Mouse (Mus musculus) limb, embryonic 10.5 days (tissue): Measurements from ENCODE around the gene Gga2. TPM values are rescaled to one million over a fixed set of nuclear protein-coding genes. Genes with fewer than 3 reads are reported as not detected.
A peak's percentile ranks its signal among the peaks of the same experiment; 100 is the strongest.

ENCODE experiments used
- DNase-seq: peaks from one replicate; pipeline ENCODE4 v3.0.0-alpha.2; 2017; ENCODE audit warnings: low spot score
- H3K27ac ChIP-seq: fragments of 300-500 bp; sonication (generic); 2 replicates; pipeline ENCODE4 v1.5.1; 2016; ENCODE audit warnings: mild to moderate bottlenecking
- H3K27me3 ChIP-seq: fragments of 300-500 bp; sonication (generic); 2 replicates; pipeline ENCODE4 v1.6.1; 2016; ENCODE audit warnings: low read depth, mild to moderate bottlenecking; ENCODE audit not compliant: poor library complexity, severe bottlenecking
- H3K36me3 ChIP-seq: fragments of 300-500 bp; sonication (generic); 2 replicates; pipeline ENCODE4 v1.6.1; 2016; ENCODE audit warnings: mild to moderate bottlenecking, moderate library complexity
- H3K4me1 ChIP-seq: fragments of 300-500 bp; sonication (generic); 2 replicates; pipeline ENCODE4 v1.6.1; 2016
- H3K4me3 ChIP-seq: fragments of 300-500 bp; sonication (generic); 2 replicates; pipeline ENCODE4 v1.5.1; 2016; ENCODE audit warnings: mild to moderate bottlenecking, moderate library complexity
- H3K9me3 ChIP-seq: fragments of 300-500 bp; sonication (generic); replicated peaks from 2 replicates; pipeline ENCODE4 v1.6.1; 2016; ENCODE audit warnings: mild to moderate bottlenecking
- WGBS: fragments of 180-500 bp; shearing (Covaris S2); methylation state at CpG from one replicate; pipeline ENCODE4 v1.1.7; 2016; 5-methylcytosine and 5-hydroxymethylcytosine counted together
- polyA plus RNA-seq: library from polyadenylated mRNA; unstranded; fragments of >200 nt; fragmentation: Nextera tagmentation; extraction: Ambion mirVana; gene quantifications from 2 replicates; pipeline ENCODE4 v1.2.1, GENCODE M21; 2016

The Gga2 gene
- polyA plus RNA-seq, 1 experiment from 2014 or later = 148 TPM

GRCm38 (mm10) chr7:122034348-122034747, 13.3 kb upstream of the Gga2 start:
- Histone ChIP-seq H3K27ac (no peak overlapping the region), H3K4me3 (no peak overlapping the region), H3K36me3 (peaks cover 22% of the 10 kb centered on the region), H3K4me1 (peaks cover 9% of the 10 kb centered on the region), H3K27me3 (no peaks in the 10 kb centered on the region), H3K9me3 (no peaks in the 10 kb centered on the region)
- WGBS = 27% methylated on average over 2 of the region's 2 CpGs
- no peak for DNase-seq

DNA sequence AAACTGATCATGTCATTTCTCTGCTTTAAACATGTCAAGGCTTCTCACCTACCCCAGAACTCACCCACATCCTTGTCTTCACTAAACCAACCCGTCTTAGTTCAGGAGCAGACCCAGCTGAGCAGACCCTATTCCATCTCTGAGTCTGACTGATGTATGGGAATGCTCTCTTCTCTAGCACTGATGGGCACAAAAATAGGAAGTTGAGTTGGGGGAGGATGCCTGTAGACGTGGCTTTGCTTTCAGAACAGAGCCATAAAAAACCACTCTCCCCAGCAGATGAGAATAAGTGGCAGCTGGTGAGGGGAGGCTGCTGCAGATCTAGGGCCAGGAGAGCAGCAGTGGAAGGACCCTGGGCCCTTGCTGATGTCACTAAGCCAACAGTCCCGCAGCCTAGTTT, 12.3 kb upstream of the Gga2 start:
- no peak overlapping the region for H3K4me3 ChIP-seq
- no peak for DNase-seq
- WGBS = 70% methylated on average over 3 of the region's 3 CpGs
- H3K36me3 ChIP-seq = peaks cover 12% of the 10 kb centered on the region
- H3K4me1 ChIP-seq = peaks cover 9% of the 10 kb centered on the region
- H3K9me3 ChIP-seq = no peaks in the 10 kb centered on the region
- H3K27ac ChIP-seq = no peak overlapping the region
- no peaks in the 10 kb centered on the region for H3K27me3 ChIP-seq

- H3K9me3 ChIP-seq = no peaks in the 10 kb centered on the region
- no peaks in the 10 kb centered on the region for H3K27me3 ChIP-seq
- no peak overlapping the region for H3K27ac ChIP-seq
- 96% methylated on average over 2 of the region's 2 CpGs for WGBS
- peaks cover 26% of the 10 kb centered on the region for H3K4me1 ChIP-seq
- DNase-seq = no peak
- peaks cover 16% of the 10 kb centered on the region for H3K36me3 ChIP-seq
- H3K4me3 ChIP-seq = no peak overlapping the region
Observed at GRCm38 (mm10) chr7:122022131-122022530, 1.1 kb upstream of the Gga2 start.

- peaks cover 19% of the 10 kb centered on the region for H3K36me3 ChIP-seq
- no peaks in the 10 kb centered on the region for H3K9me3 ChIP-seq
- peaks cover 42% of the 10 kb centered on the region for H3K4me1 ChIP-seq
- peak overlapping the region; percentile 95 for H3K27ac ChIP-seq
- peak; percentile 59 for DNase-seq
- peak overlapping the region; percentile 90 for H3K4me3 ChIP-seq
- no peaks in the 10 kb centered on the region for H3K27me3 ChIP-seq
- WGBS = 3% methylated on average over 6 of the region's 6 CpGs
Observed at GRCm38 (mm10) chr7:122020273-122020666, 752 bp downstream of the Gga2 start.

- H3K36me3 ChIP-seq = peaks cover 22% of the 10 kb centered on the region
- H3K4me3 ChIP-seq = peak overlapping the region; percentile 90; the same call in 1 of the 2 replicates
- H3K27me3 ChIP-seq = no peaks in the 10 kb centered on the region
- H3K9me3 ChIP-seq = no peaks in the 10 kb centered on the region
- H3K27ac ChIP-seq = no peak overlapping the region; the same call in 1 of the 2 replicates
- no peak for DNase-seq
- peaks cover 51% of the 10 kb centered on the region for H3K4me1 ChIP-seq
- WGBS = 92% methylated on average over 7 of the region's 7 CpGs
Observed at GRCm38 (mm10) chr7:122018978-122019377, 2.0 kb downstream of the Gga2 start.

DNA sequence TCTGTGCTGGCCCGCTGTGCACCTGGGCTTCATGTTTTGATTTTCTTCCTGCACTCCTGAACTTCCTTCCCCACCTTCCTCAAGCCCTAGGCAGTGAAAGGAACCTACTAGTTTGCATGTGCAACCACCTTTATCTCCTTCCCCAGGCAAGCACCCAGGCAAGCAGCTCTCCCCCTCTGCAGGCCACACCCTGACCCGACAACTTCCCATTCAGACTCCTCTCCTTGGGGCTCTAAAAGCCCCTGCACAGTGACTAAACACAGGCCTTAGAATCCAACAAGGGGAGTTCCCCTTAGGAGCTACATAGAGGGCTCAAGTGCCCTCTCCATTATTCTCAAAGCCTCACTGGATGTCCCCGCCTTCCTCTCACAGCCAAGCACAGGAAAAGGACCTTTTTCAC, 2.8 kb downstream of the Gga2 start:
- H3K9me3 ChIP-seq = no peaks in the 10 kb centered on the region
- H3K27ac ChIP-seq = no peak overlapping the region; the same call in 1 of the 2 replicates

DNA sequence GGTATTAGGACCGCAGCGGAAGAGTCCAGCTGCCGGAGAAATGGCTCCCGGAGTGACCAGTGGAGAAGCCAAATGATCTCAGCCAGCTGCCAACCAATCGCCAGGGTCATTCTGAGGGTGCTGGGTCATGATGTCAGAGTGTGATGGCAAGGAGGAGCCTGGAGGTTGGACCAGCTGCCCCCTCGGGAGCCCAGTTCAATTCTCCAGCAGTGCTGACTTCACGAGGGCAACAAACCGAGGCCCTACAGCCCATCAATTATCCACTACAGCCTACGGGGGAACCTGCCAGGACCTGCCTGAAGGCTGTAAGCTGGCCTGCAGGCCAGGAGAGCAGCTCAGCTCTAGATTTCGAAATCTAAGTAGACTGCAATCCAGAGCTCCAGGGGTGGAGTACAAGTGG, 5.3 kb downstream of the Gga2 start:
- no peaks in the 10 kb centered on the region for H3K27me3 ChIP-seq
- peak overlapping the region; percentile 72 for H3K27ac ChIP-seq
- WGBS = 13% methylated on average over 10 of the region's 10 CpGs
- DNase-seq = peak; percentile 50
- peak overlapping the region; percentile 25 for H3K4me3 ChIP-seq
- H3K36me3 ChIP-seq = peaks cover 48% of the 10 kb centered on the region
- H3K9me3 ChIP-seq = no peaks in the 10 kb centered on the region
- H3K4me1 ChIP-seq = peaks cover 51% of the 10 kb centered on the region

More for the DNA sequence above, 2.8 kb downstream of the Gga2 start:
- no peak for DNase-seq
- peaks cover 51% of the 10 kb centered on the region for H3K4me1 ChIP-seq
- 85% methylated on average over 3 of the region's 3 CpGs for WGBS
- peaks cover 25% of the 10 kb centered on the region for H3K36me3 ChIP-seq
- H3K27me3 ChIP-seq = no peaks in the 10 kb centered on the region
- peak overlapping the region; percentile 90; the same call in 1 of the 2 replicates for H3K4me3 ChIP-seq

- 34% methylated on average over 8 of the region's 8 CpGs for WGBS
Observed at GRCm38 (mm10) chr7:122015105-122015504, 5.9 kb downstream of the Gga2 start.

DNA sequence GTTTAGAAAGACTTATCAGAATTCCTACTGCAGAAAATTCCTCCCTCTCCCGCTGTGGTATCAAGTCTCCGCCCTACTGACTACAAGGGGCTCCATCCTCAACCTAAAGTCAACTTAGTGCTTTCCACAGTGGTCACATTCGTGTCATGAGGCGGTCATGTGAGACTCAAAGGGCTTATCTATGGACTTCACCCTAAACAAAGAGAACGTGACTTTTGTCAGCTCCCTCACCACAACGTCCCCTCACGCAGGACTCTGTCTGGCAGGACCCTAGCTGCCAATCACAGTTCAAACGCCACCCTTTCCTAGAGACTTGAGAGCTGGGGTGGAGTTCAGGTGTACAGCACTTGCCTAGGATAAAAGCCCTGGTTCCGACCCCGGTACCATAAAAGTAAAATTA, 8.1 kb downstream of the Gga2 start:
- no peak for DNase-seq
- WGBS = 94% methylated on average over 10 of the region's 10 CpGs
- no peaks in the 10 kb centered on the region for H3K27me3 ChIP-seq
- H3K4me3 ChIP-seq = no peak overlapping the region
- H3K9me3 ChIP-seq = no peaks in the 10 kb centered on the region
- peaks cover 29% of the 10 kb centered on the region for H3K4me1 ChIP-seq
- H3K27ac ChIP-seq = no peak overlapping the region
- H3K36me3 ChIP-seq = peaks cover 63% of the 10 kb centered on the region

More at GRCm38 (mm10) chr7:122015105-122015504, 5.9 kb downstream of the Gga2 start:
- DNase-seq = peak; percentile 38
- Histone ChIP-seq H3K4me1 (peaks cover 49% of the 10 kb centered on the region), H3K27me3 (no peaks in the 10 kb centered on the region), H3K27ac (peak overlapping the region; percentile 72), H3K4me3 (peak overlapping the region; percentile 25), H3K36me3 (peaks cover 54% of the 10 kb centered on the region), H3K9me3 (no peaks in the 10 kb centered on the region)

- Histone ChIP-seq H3K4me1 (peaks cover 27% of the 10 kb centered on the region), H3K4me3 (no peak overlapping the region), H3K9me3 (no peaks in the 10 kb centered on the region), H3K27ac (no peak overlapping the region), H3K36me3 (peaks cover 66% of the 10 kb centered on the region), H3K27me3 (no peaks in the 10 kb centered on the region)
- no peak for DNase-seq
- 95% methylated on average over 4 of the region's 4 CpGs for WGBS
Observed at GRCm38 (mm10) chr7:122012370-122012769, 8.7 kb downstream of the Gga2 start.

DNA sequence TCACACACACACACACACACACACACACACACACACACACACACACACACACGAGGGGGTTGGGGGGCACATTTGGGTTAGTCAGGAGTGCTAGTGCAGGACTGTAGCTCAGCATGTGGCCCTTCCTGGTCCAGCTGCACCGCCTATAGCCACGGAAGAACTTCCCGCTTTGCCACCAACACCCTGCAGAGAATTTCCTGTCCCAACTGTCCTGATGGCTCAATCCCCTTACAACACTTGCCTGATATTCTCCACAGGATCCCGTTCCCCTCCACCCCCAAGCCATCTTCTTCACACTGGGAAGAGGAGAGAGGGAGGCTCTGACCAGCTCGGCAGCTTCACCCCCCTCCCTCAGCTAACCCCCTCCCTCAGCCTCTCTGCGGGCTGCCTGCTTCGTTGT, 20.6 kb downstream of the Gga2 start:
- no peak for DNase-seq
- Histone ChIP-seq H3K4me1 (no peaks in the 10 kb centered on the region), H3K4me3 (no peak overlapping the region), H3K27me3 (no peaks in the 10 kb centered on the region), H3K9me3 (no peaks in the 10 kb centered on the region), H3K36me3 (peaks cover 96% of the 10 kb centered on the region), H3K27ac (no peak overlapping the region)
- 77% methylated on average over 8 of the region's 8 CpGs for WGBS

DNA sequence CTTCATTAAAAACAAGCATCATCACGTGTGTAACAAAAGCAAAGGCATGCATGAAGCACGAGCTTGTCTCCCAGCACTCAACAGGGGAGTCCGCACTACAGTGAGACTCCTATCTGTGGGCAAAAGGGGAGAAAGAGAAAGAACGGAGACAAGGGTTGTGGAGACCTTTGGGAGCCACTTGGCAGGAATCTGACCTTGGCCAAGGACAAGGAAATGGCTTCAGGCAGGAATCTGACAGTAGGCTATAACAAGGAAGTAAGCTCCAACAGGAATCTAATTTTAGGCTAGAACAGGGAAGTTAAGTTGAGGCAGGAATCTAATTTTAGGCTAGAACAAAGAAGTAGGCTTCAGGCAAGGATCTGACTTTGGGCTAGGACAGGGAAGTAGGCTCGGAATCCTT, 25.1 kb downstream of the Gga2 start:
- no peaks in the 10 kb centered on the region for H3K4me1 ChIP-seq
- WGBS = 91% methylated on average over 5 of the region's 5 CpGs
- no peak for DNase-seq
- no peaks in the 10 kb centered on the region for H3K27me3 ChIP-seq
- peaks cover 96% of the 10 kb centered on the region for H3K36me3 ChIP-seq
- no peak overlapping the region for H3K27ac ChIP-seq
- H3K4me3 ChIP-seq = no peak overlapping the region
- H3K9me3 ChIP-seq = no peaks in the 10 kb centered on the region

DNA sequence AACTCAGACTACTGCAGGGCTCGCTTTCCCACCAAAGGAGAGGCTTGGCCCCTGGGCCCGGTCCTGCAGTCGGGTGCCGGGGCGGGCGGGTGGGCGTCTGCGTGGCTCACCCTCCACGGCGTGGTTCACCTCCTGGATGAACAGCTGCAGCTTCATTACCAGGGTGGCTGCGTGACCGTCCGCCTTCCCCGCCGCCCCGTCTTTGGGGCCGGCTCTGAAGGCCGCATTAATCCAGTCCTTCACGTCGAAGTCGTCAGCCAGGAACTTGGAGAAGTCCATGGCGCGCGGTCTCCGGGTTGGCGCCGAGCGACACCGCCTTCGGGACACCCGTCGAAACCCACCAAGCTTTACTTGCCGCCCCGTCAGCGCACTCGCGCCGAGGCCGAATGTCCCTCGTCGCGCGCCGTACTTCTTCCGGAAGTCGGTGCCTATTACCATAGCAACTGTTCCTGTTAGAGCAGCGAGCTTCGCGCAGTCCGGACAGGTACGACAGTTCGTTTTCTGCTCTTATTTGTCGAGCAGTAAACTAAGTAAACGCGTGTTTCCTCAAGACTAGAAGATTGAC, 39.6 kb downstream of the Gga2 start, which contains the start of gene Cog7:
Gene Cog7, minus strand, starts transcription at position 405 of the 565 bp plus-strand sequence.
- Histone ChIP-seq H3K27me3 (no peaks in the 10 kb centered on the region), H3K9me3 (no peaks in the 10 kb centered on the region), H3K4me3 (peak within 1 kb of the TSS; percentile 81), H3K27ac (peak within 1 kb of the TSS; percentile 86), H3K36me3 (peaks cover 7% of the 10 kb centered on the region), H3K4me1 (peaks cover 8% of the 10 kb centered on the region; the same call in 1 of the 2 replicates)
- peak; percentile 96 for DNase-seq
- WGBS = under 1% methylated on average over 55 of the region's 55 CpGs
